ENCODE assay signal across 7 mouse cellular contexts in the genomic region with DNA sequence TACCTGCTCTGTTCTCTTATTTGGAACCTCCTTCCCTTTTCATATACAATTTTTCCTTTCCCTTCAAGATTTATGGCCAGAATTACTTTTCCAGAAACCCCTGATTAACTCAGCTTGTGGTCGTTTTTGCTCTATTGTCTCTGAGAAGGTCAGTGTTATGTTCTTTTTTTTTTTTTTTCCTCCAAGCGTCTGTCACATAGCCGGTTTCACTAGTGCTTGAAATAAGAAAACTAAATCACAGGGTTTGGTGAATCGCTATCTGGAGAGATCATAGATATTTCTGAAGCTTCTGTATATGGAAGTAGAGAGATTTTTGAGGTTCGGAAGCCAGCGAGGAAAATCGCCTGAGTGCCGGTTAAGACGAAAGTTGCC. TPM values are rescaled to one million over a fixed set of nuclear protein-coding genes. Genes with fewer than 3 reads are reported as not detected.
DNase-seq lines count a peak whose midpoint lies in the region; ATAC-seq lines count a peak whose summit lies in the region.

No protein-coding gene starts in this region.

- under 1% methylated on average over 9 of the region's 9 CpGs for WGBS in lung, embryonic 15.5 days
- WGBS in limb, embryonic 10.5 days, result 0% methylated on average over 9 of the region's 9 CpGs
- under 1% methylated on average over 9 of the region's 9 CpGs for WGBS in neural tube, embryonic 15.5 days

- ATAC-seq in lung, embryonic 15.5 days (ENCODE audit: borderline replicate concordance, extremely low read depth, low FRiP score, low TSS enrichment), result no peak; the same call in 1 of the 2 replicates
- peak; percentile 9; the same call in 1 of the 2 replicates for ATAC-seq in erythroid progenitor cell, adult 5-6 weeks (replicated peaks; ENCODE audit: low FRiP score, poor library complexity, severe bottlenecking)
- ATAC-seq in neural tube, embryonic 15.5 days (ENCODE audit: low FRiP score), result peak; percentile 21; the same call in 1 of the 2 replicates

- H3K4me3 ChIP-seq in lung, embryonic 15.5 days, result peak overlapping the region; percentile 74
- H3K4me3 ChIP-seq in limb, embryonic 10.5 days, result peak overlapping the region; percentile 89
- H3K4me3 ChIP-seq in neural tube, embryonic 15.5 days (replicated peaks), result peak overlapping the region; percentile 66

- no peaks in the 10 kb centered on the region for H3K27me3 ChIP-seq in lung, embryonic 15.5 days
- no peaks in the 10 kb centered on the region for H3K27me3 ChIP-seq in limb, embryonic 10.5 days (ENCODE audit: low read depth, poor library complexity, severe bottlenecking)
- no peaks in the 10 kb centered on the region for H3K27me3 ChIP-seq in neural tube, embryonic 15.5 days (replicated peaks)

- peak overlapping the region; percentile 67 for H3K4me2 ChIP-seq in lung, embryonic 15.5 days
- peak overlapping the region; percentile 80 for H3K4me2 ChIP-seq in neural tube, embryonic 15.5 days

- no peaks in the 10 kb centered on the region for H3K9me3 ChIP-seq in lung, embryonic 15.5 days
- H3K9me3 ChIP-seq in limb, embryonic 10.5 days (replicated peaks), result no peaks in the 10 kb centered on the region
- H3K9me3 ChIP-seq in neural tube, embryonic 15.5 days (replicated peaks), result no peaks in the 10 kb centered on the region

- DNase-seq in lung, postnatal 14 days, result no peak
- no peak for DNase-seq in limb, embryonic 10.5 days (ENCODE audit: low spot score)
- no peak for DNase-seq in gastrocnemius, postnatal 10 days
- no peak for DNase-seq in thymus, postnatal 25 days

- H3K27ac ChIP-seq in lung, embryonic 15.5 days, result peak overlapping the region; percentile 32; the same call in 1 of the 2 replicates
- peak overlapping the region; percentile 94 for H3K27ac ChIP-seq in limb, embryonic 10.5 days
- peak overlapping the region; percentile 92 for H3K27ac ChIP-seq in neural tube, embryonic 15.5 days (replicated peaks)

- H3K36me3 ChIP-seq in lung, embryonic 15.5 days, result peaks cover 14% of the 10 kb centered on the region
- H3K36me3 ChIP-seq in limb, embryonic 10.5 days, result peaks cover 31% of the 10 kb centered on the region
- H3K36me3 ChIP-seq in neural tube, embryonic 15.5 days, result peaks cover 14% of the 10 kb centered on the region

- peak overlapping the region; percentile 43 for H3K9ac ChIP-seq in lung, embryonic 15.5 days
- peak overlapping the region; percentile 52 for H3K9ac ChIP-seq in neural tube, embryonic 15.5 days (replicated peaks)

- H3K4me1 ChIP-seq in lung, embryonic 15.5 days, result peaks cover 17% of the 10 kb centered on the region
- peaks cover 26% of the 10 kb centered on the region for H3K4me1 ChIP-seq in limb, embryonic 10.5 days
- H3K4me1 ChIP-seq in neural tube, embryonic 15.5 days, result peaks cover 21% of the 10 kb centered on the region

RNA-seq across cellular contexts. Expression of a gene that starts 0.2 kb away (rescaled TPM):
- polyA plus RNA-seq in lung, embryonic 15.5 days (2015; fragmentation: Nextera tagmentation; extraction: Ambion mirVana), result 80.9 and 83.8 TPM in 2 replicates
- total RNA-seq in erythroid progenitor cell, adult 5-6 weeks (2015; ENCODE audit: low replicate concordance), result 137 and 168 TPM in 2 replicates
- total RNA-seq in erythroid progenitor cell, adult 5-6 weeks (2017; ENCODE audit: low replicate concordance), result 49.8 and 56.7 TPM in 2 replicates
- polyA plus RNA-seq in limb, embryonic 10.5 days (2016; fragmentation: Nextera tagmentation; extraction: Ambion mirVana), result 99.6 and 111 TPM in 2 replicates
- polyA plus RNA-seq in neural tube, embryonic 15.5 days (2015; fragmentation: Nextera tagmentation; extraction: Ambion mirVana), result 78.2 and 81.3 TPM in 2 replicates
- total RNA-seq in gastrocnemius, postnatal 10 days (2021), result 10 to 100 TPM; 28.0 to 33.4 TPM

RNA-seq across cellular contexts. Expression of a gene that starts 46.6 kb away (rescaled TPM):
- 77.2 and 81.1 TPM in 2 replicates for polyA plus RNA-seq in lung, embryonic 15.5 days (2015; fragmentation: Nextera tagmentation; extraction: Ambion mirVana)
- total RNA-seq in erythroid progenitor cell, adult 5-6 weeks (2015; ENCODE audit: low replicate concordance), result 167 and 177 TPM in 2 replicates
- total RNA-seq in erythroid progenitor cell, adult 5-6 weeks (2017; ENCODE audit: low replicate concordance), result 158 and 226 TPM in 2 replicates
- polyA plus RNA-seq in limb, embryonic 10.5 days (2016; fragmentation: Nextera tagmentation; extraction: Ambion mirVana), result 82.3 and 90.9 TPM in 2 replicates
- 150 and 171 TPM in 2 replicates for polyA plus RNA-seq in neural tube, embryonic 15.5 days (2015; fragmentation: Nextera tagmentation; extraction: Ambion mirVana)
- 10 to 100 TPM; 78.3 to 82.2 TPM for total RNA-seq in gastrocnemius, postnatal 10 days (2021)

Comparison
In these comparisons a context has a peak if more than half of its experiments do, and no peak if none do; other contexts are left out.
1. H3K27ac ChIP-seq: peak in every context shown above with its lines; median percentile 94 in limb, embryonic 10.5 days; 92 in neural tube, embryonic 15.5 days; 32 in lung, embryonic 15.5 days.